Mouse (Mus musculus) forebrain, embryonic 16.5 days (tissue): Measurements from ENCODE around the gene Phf3. TPM values are rescaled to one million over a fixed set of nuclear protein-coding genes. Genes with fewer than 3 reads are reported as not detected.

Experiments
- ATAC-seq: fragments of 200-750 bp; cut with Nextera tagmentation; 2 replicates; pipeline ENCODE4 v1.8.0; 2017; ENCODE audit warnings: mild to moderate bottlenecking, moderate library complexity
- H3K27ac ChIP-seq: fragments of 300-500 bp; sonication (generic); 2 replicates; pipeline ENCODE4 v1.5.1; 2014; ENCODE audit warnings: low read length, control low read depth
- H3K27me3 ChIP-seq: fragments of 300-500 bp; sonication (generic); replicated peaks from 2 replicates; pipeline ENCODE4 v1.6.1; 2014; ENCODE audit warnings: low read length; ENCODE audit not compliant: control insufficient read depth, insufficient read depth
- H3K36me3 ChIP-seq: fragments of 300-500 bp; sonication (generic); 2 replicates; pipeline ENCODE4 v1.6.1; 2014; ENCODE audit not compliant: control insufficient read depth, insufficient read depth
- H3K4me1 ChIP-seq: fragments of 300-500 bp; sonication (generic); replicated peaks from 2 replicates; pipeline ENCODE4 v1.6.1; 2014; ENCODE audit warnings: low read length; ENCODE audit not compliant: control insufficient read depth, insufficient read depth
- H3K4me2 ChIP-seq: fragments of 300-500 bp; sonication (generic); 2 replicates; pipeline ENCODE4 v1.6.1; 2014; ENCODE audit warnings: mild to moderate bottlenecking, low read length, control low read depth
- H3K4me3 ChIP-seq: fragments of 300-500 bp; sonication (generic); replicated peaks from 2 replicates; pipeline ENCODE4 v1.5.1; 2014; ENCODE audit warnings: mild to moderate bottlenecking, low read length, control low read depth
- H3K9ac ChIP-seq: fragments of 300-500 bp; sonication (generic); replicated peaks from 2 replicates; pipeline ENCODE4 v1.6.1; 2014; ENCODE audit warnings: low read depth, low read length, control low read depth
- H3K9me3 ChIP-seq: fragments of 300-500 bp; sonication (generic); 2 replicates; pipeline ENCODE4 v1.6.1; 2016; ENCODE audit warnings: low read length; ENCODE audit not compliant: control insufficient read depth
- WGBS: fragments of 180-500 bp; shearing (Covaris S2); extraction: QIAGEN DNeasy Blood & Tissue Kit; methylation state at CpG from one replicate; pipeline ENCODE4 v1.1.7; 2014; 5-methylcytosine and 5-hydroxymethylcytosine counted together
- polyA plus RNA-seq: library from polyadenylated mRNA; unstranded; fragments of >200 nt; fragmentation: Nextera tagmentation; extraction: Ambion mirVana; gene quantifications from 2 replicates; pipeline ENCODE4 v1.2.1, GENCODE M21; 2015

Phf3 gene
- polyA plus RNA-seq, 1 experiment from 2014 or later: 43.9 TPM

DNA sequence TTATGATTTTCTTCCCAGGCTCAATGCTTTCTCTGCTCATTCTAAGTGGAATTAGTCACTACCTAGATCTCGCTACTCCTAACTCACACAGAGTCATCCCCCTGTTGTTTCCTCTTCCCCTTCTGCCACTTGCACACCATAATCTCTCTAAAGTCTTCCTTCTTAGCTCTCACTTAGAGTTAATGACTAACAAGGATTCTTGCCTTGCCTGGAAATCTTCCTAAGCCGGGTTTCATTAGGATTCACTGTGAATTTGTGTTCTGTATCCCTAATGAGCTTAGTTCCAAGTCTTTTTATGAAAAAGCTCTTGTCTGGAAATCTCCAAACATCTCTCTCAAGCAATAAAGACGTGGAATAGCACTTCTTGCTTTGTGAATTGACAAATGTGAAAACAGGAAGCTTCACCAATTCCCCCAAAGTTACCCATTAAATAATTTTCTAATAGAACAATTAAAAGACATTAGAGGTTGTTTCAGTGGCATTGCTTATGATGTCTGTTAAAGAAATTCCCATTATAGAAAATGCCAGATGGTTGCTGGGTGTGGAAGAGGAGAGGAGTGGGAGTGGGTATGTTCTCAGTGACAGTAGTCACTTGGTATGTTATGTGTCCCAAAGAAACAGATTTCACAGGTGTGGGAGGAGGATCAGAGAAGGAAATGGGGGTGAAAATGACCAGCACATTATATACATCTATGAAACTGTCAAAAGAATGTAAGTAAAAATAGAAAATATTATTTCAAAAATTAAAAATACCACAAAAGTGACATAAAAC is 118.1 kb downstream of the Phf3 start:
- Histone ChIP-seq H3K4me1 (no peaks in the 10 kb centered on the region; the same call in 1 of the 2 replicates), H3K9ac (no peak overlapping the region), H3K27ac (no peak overlapping the region; the same call in 1 of the 2 replicates), H3K4me3 (no peak overlapping the region), H3K36me3 (no peaks in the 10 kb centered on the region), H3K4me2 (no peak overlapping the region), H3K9me3 (no peaks in the 10 kb centered on the region), H3K27me3 (no peaks in the 10 kb centered on the region)
- no peak for ATAC-seq
- WGBS: 20% methylated on average over 3 of the region's 3 CpGs

Other genes starting within 250 kb of the Phf3 start
- gene AC153137.1, start 104.0 kb upstream of the Phf3 start, polyA plus RNA-seq: not detected in 2 replicates